Mouse (Mus musculus) embryonic facial prominence, embryonic 15.5 days (tissue): ENCODE results near the gene Pwwp2b. TPM values are rescaled to one million over a fixed set of nuclear protein-coding genes. Genes with fewer than 3 reads are reported as not detected.
A peak's percentile ranks its signal among the peaks of the same experiment; 100 is the strongest.

Experiments used
- ATAC-seq: fragments of 200-750 bp; cut with Nextera tagmentation; 2 replicates; pipeline ENCODE4 v1.8.0; 2017; ENCODE audit warnings: low read depth, moderate TSS enrichment; ENCODE audit not compliant: insufficient number of reproducible peaks, low FRiP score, low TSS enrichment
- H3K27ac ChIP-seq: fragments of 300-500 bp; sonication (generic); replicated peaks from 2 replicates; pipeline ENCODE4 v1.5.1; 2015; ENCODE audit warnings: mild to moderate bottlenecking, inconsistent platforms
- H3K27me3 ChIP-seq: fragments of 300-500 bp; sonication (generic); 2 replicates; pipeline ENCODE4 v1.6.1; 2015; ENCODE audit warnings: inconsistent platforms
- H3K36me3 ChIP-seq: fragments of 300-500 bp; sonication (generic); 2 replicates; pipeline ENCODE4 v1.6.1; 2015; ENCODE audit warnings: mild to moderate bottlenecking, inconsistent platforms
- H3K4me1 ChIP-seq: fragments of 300-500 bp; sonication (generic); 2 replicates; pipeline ENCODE4 v1.6.1; 2015; ENCODE audit warnings: inconsistent platforms
- H3K4me2 ChIP-seq: fragments of 300-500 bp; sonication (generic); replicated peaks from 2 replicates; pipeline ENCODE4 v1.6.1; 2015; ENCODE audit warnings: mild to moderate bottlenecking, inconsistent platforms
- H3K4me3 ChIP-seq: fragments of 300-500 bp; sonication (generic); replicated peaks from 2 replicates; pipeline ENCODE4 v1.5.1; 2015; ENCODE audit warnings: mild to moderate bottlenecking, inconsistent platforms
- H3K9ac ChIP-seq: fragments of 300-500 bp; sonication (generic); 2 replicates; pipeline ENCODE4 v1.6.1; 2015; ENCODE audit warnings: inconsistent platforms
- H3K9me3 ChIP-seq: fragments of 300-500 bp; sonication (generic); replicated peaks from 2 replicates; pipeline ENCODE4 v1.6.1; 2016; ENCODE audit warnings: inconsistent platforms
- WGBS: fragments of 180-500 bp; shearing (Covaris S2); methylation state at CpG from one replicate; pipeline ENCODE4 v1.1.7; 2015; 5-methylcytosine and 5-hydroxymethylcytosine counted together
- polyA plus RNA-seq: library from polyadenylated mRNA; unstranded; fragments of >200 nt; fragmentation: Nextera tagmentation; extraction: Ambion mirVana; gene quantifications from 2 replicates; pipeline ENCODE4 v1.2.1, GENCODE M21; 2015

Pwwp2b gene
- 16.1 and 18.9 TPM in 2 replicates for polyA plus RNA-seq

DNA sequence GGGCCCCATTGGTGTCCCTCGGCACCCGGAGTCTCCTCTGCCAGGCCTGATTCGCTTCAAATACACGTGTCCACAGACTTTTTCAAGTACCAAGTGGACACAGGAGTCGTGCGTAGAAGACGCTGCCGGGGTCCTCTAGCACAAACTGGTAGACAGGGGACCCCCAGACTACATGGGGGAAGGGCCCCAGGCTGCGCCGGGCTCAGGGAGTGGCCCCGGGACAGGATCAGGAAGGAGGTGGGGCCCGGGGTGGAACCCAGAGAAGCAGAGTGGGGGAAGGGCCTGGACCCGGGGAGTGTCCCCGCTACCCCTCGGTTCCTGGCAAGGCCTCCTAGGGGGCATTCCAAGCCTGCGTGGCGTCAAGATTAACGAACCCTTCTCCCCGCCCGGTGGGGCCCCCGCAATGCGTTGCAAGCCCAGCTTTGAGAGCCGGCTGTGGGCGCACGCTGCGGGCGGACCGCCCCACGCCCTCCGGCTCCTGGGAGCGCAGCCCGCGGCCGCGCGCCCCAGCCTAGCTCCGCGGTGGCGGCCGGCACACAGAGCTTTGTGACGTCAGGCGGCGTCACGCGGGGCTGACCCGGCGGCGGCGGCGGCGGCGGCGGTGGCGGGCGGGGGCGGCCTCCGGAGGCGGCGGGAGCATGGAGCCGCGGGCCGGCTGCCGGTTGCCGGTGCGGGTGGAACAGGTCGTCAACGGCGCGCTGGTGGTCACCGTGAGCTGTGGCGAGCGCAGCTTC, at the start of gene Pwwp2b:
Gene Pwwp2b, plus strand, starts transcription at position 602 of the 734 bp plus-strand sequence.
- Histone ChIP-seq H3K4me1 (peaks cover 63% of the 10 kb centered on the region), H3K4me3 (peak within 1 kb of the TSS; percentile 68), H3K27me3 (no peaks in the 10 kb centered on the region), H3K4me2 (peak within 1 kb of the TSS; percentile 89), H3K36me3 (no peaks in the 10 kb centered on the region), H3K9me3 (no peaks in the 10 kb centered on the region), H3K9ac (peak within 1 kb of the TSS; percentile 75), H3K27ac (peak within 1 kb of the TSS; percentile 86)
- ATAC-seq: peak; percentile 80
- under 1% methylated on average over 71 of the region's 72 CpGs for WGBS

DNA sequence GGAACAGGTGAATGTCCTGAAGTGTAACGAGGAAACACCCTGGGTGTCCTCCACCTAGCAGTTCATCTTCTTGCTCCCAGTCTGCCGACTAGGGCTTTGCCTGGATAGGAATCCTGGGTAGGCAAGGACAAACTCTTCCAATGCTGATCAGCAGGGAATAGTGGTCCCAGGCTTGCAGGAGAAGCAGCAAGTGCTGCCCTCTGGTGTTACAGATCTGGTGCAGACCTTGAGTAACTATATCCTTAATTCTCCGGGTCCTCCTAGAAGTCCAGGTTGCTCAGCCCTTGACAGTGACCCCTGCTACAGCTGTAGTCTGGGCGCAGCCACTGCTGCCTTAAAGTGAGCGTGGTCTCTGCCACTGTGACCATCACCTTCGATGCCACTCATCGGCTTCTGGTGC, 48.2 kb upstream of the Pwwp2b start:
- Histone ChIP-seq H3K27ac (no peak overlapping the region), H3K9ac (no peak overlapping the region), H3K27me3 (peaks cover 21% of the 10 kb centered on the region), H3K4me3 (no peak overlapping the region), H3K4me2 (no peak overlapping the region), H3K36me3 (no peaks in the 10 kb centered on the region), H3K4me1 (no peaks in the 10 kb centered on the region), H3K9me3 (no peaks in the 10 kb centered on the region)
- ATAC-seq: no peak
- WGBS: 30% methylated on average over 7 of the region's 7 CpGs

DNA sequence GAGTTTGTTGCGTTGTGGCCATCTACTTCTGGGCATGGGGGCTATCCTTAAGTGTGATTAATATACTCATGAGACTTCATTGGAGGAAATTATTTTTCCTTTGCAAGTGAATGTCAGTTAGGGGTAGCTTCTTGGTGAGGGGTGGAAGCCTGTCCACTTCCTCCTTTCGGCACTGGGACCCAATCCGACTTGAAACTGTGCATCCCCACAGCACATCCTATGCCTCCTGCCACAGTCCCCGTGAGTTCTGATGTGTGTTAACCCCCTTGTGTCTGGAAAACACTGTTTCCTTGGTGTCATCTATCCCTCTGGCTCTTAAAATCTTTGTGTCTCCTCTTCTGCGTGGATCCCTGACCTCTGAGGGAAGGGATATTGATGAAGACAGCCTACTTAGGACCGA, 47.1 kb upstream of the Pwwp2b start:
- WGBS: 46% methylated on average over 6 of the region's 6 CpGs
- ATAC-seq: no peak
- no peak overlapping the region for H3K9ac ChIP-seq

DNA sequence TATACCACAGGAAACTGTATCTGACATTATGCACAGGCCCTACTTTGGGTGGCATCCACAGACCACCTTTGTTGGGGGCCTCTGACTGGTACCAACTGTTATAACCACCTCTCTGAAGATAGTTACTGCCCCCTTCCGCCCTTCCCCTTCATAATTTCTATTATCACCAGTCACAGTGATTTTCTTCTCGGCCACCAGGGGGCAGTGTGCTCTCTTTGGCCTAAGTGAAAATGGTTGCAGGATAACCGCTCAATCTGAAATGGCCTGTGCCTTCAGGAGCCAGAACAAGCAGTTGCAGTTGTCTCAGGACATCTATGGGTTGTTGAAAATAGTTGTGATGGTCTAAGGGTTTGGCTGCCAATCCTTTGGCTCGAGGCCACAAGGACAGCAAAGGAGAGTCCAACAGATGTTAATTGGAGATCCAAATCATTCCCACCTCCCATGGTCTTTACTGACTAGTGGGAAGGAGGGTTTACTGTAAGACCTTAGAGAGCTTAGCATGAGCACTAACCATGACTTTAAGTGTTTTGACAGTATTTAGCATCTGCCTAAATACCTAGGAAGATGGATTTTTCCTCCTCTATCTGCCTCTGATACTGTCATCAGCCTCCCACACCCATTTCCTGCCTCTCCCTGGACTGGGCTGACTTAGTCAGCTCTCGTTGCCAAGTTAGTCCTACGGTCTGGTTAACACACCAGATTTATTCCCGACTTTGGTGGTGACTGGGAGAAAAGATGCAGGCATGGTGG, 40.1 kb upstream of the Pwwp2b start:
- H3K36me3 ChIP-seq: no peaks in the 10 kb centered on the region
- H3K9ac ChIP-seq: no peak overlapping the region
- H3K27me3 ChIP-seq: no peaks in the 10 kb centered on the region
- WGBS: 23% methylated on average over 7 of the region's 7 CpGs
- no peak for ATAC-seq
- no peak overlapping the region for H3K4me3 ChIP-seq
- no peak overlapping the region for H3K27ac ChIP-seq
- H3K9me3 ChIP-seq: no peaks in the 10 kb centered on the region
- H3K4me2 ChIP-seq: no peak overlapping the region
- 0 out of 2 replicates have a peak, but pooled peaks cover 3% of the 10 kb centered on the region for H3K4me1 ChIP-seq

More for the DNA sequence above, 47.1 kb upstream of the Pwwp2b start:
- Histone ChIP-seq H3K4me1 (no peaks in the 10 kb centered on the region), H3K27ac (no peak overlapping the region), H3K27me3 (peaks cover 21% of the 10 kb centered on the region), H3K36me3 (no peaks in the 10 kb centered on the region), H3K9me3 (no peaks in the 10 kb centered on the region), H3K4me3 (no peak overlapping the region), H3K4me2 (no peak overlapping the region)

DNA sequence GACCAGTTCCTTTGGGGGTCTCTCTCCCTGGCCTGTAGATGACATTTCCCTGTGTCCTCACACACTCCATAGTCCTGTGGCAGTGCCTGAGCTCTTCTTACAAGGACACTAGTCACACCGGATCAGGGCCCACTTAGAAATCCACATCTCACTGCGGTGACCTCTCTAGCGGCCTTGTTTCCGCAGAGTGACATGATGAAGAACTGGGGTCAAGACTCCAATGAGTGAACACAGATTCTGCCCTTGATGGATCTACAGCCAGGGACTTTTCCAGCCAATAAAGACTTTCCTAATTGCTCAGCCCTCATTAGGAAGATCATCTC, 39.5 kb upstream of the Pwwp2b start:
- no peak overlapping the region for H3K4me2 ChIP-seq
- ATAC-seq: no peak
- H3K9ac ChIP-seq: no peak overlapping the region
- H3K36me3 ChIP-seq: no peaks in the 10 kb centered on the region
- H3K27ac ChIP-seq: no peak overlapping the region
- H3K4me3 ChIP-seq: no peak overlapping the region
- peaks cover 8% of the 10 kb centered on the region; the same call in 1 of the 2 replicates for H3K4me1 ChIP-seq
- H3K27me3 ChIP-seq: no peaks in the 10 kb centered on the region
- H3K9me3 ChIP-seq: no peaks in the 10 kb centered on the region
- WGBS: 83% methylated on average over 4 of the region's 4 CpGs

DNA sequence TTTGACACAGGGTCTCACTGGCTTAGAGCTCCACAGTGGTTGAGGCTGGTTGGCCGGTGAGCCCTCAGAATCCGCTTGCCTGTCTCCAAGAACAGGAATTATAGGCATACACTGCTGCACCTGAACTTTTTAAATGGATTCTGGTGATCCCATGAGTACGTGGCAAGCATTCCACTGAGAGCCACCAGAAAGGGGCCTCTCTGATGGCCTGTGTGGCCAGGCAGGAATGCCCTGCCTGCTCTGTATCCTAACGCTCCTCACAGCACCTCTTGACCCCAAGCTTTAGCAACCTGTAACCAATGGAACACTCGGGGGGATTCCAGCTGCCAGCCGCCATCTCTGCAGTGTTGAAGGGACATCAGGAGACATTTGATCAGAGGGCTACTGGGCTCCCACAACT, 36.5 kb upstream of the Pwwp2b start:
- no peak overlapping the region for H3K27ac ChIP-seq
- H3K27me3 ChIP-seq: no peaks in the 10 kb centered on the region
- 80% methylated on average over 6 of the region's 6 CpGs for WGBS
- H3K4me1 ChIP-seq: peaks cover 8% of the 10 kb centered on the region; the same call in 1 of the 2 replicates
- ATAC-seq: no peak
- H3K4me2 ChIP-seq: no peak overlapping the region
- no peaks in the 10 kb centered on the region for H3K36me3 ChIP-seq
- H3K9me3 ChIP-seq: no peaks in the 10 kb centered on the region
- H3K9ac ChIP-seq: no peak overlapping the region
- H3K4me3 ChIP-seq: no peak overlapping the region

DNA sequence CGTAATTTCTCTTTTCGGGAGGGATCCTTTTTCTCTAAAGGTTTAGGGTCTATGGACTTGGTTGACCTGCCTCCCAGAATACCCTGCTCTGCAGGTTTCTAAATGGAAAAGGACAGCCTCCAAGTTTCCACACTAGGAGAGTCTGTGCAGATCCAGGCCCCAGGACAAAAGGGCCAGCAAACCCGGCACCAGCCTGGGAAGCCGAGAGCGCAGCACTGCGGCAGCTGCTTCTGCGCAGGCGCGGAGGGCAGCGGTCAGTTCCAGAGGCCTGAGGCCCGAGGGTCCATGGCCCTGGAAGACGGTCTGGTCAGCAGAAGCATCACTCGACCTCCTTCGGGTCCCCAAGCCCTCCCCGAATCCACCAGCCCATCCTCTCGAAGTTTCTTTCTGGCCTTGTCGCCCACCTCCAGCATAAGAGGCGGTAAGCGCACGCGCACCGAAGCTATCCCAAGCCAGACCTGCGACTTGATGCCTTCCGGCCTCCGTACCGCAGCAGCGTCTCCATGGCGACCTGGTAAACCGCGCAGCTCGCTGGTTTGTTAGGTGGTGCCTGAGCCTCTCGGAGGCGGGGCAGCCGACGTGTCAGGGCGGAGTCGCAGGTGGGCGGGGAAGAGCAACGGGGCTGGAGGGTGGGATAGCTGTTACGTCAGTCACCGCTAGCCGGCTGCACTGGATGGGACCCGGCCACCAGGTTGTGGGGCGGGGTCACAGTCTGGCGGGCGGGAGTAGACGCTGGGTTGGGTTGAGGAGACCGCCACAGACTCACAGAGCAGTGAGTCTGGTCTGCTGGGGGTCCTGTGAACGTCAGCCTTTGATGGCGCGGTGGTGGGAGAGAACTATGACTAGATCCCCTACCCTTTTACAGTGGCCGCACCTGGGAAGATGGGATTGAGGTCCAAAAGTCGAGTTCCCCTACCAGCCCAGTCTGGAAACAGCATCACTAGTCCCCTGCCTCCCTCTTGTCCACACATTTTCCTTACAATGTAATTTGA, 35.2 kb upstream of the Pwwp2b start, which contains the start of the genes Lrrc27 and Stk32c:
Gene Lrrc27, plus strand, starts transcription at position 235 of the 992 bp plus-strand sequence.
Gene Stk32c, minus strand, starts transcription at position 554 of the 992 bp plus-strand sequence.
- Histone ChIP-seq H3K9me3 (no peaks in the 10 kb centered on the region), H3K4me3 (peak within 1 kb of the TSS; percentile 65)

DNA sequence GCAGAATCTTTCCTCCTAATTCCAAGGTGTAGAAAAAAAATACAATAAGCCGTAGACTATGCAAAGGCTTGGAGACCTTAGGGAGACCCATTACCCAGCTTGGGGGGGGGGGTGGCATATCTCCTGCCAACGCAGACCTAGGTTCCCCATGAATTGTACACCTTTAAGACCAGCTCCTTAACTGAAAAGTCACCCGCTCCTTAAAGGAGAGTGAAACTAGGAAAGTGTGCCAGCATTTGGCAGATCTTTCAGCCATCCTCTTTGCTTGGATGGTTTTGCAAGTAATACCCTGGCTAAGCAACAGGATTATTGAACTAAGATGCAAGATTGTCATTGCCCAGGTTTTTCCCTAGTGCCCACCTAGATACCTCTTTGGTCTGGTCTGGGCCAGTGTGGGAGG, 34.5 kb upstream of the Pwwp2b start:
- H3K4me1 ChIP-seq: peaks cover 8% of the 10 kb centered on the region; the same call in 1 of the 2 replicates
- no peaks in the 10 kb centered on the region for H3K9me3 ChIP-seq
- H3K4me2 ChIP-seq: peak overlapping the region; percentile 77
- WGBS: 61% methylated on average over 3 of the region's 3 CpGs
- no peaks in the 10 kb centered on the region for H3K27me3 ChIP-seq
- peak overlapping the region; percentile 65 for H3K4me3 ChIP-seq
- peak overlapping the region; percentile 58; the same call in 1 of the 2 replicates for H3K27ac ChIP-seq
- H3K36me3 ChIP-seq: no peaks in the 10 kb centered on the region
- ATAC-seq: no peak
- no peak overlapping the region for H3K9ac ChIP-seq

More for the DNA sequence above, 35.2 kb upstream of the Pwwp2b start, which contains the start of the genes Lrrc27 and Stk32c:
- peak within 1 kb of the TSS; percentile 50 for H3K9ac ChIP-seq
- no peaks in the 10 kb centered on the region for H3K27me3 ChIP-seq
- no peaks in the 10 kb centered on the region for H3K36me3 ChIP-seq
- 2% methylated on average over 53 of the region's 53 CpGs for WGBS
- H3K4me2 ChIP-seq: peak within 1 kb of the TSS; percentile 77
- peak within 1 kb of the TSS; percentile 81 for H3K27ac ChIP-seq
- peaks cover 8% of the 10 kb centered on the region; the same call in 1 of the 2 replicates for H3K4me1 ChIP-seq
- peak; percentile 98 for ATAC-seq

DNA sequence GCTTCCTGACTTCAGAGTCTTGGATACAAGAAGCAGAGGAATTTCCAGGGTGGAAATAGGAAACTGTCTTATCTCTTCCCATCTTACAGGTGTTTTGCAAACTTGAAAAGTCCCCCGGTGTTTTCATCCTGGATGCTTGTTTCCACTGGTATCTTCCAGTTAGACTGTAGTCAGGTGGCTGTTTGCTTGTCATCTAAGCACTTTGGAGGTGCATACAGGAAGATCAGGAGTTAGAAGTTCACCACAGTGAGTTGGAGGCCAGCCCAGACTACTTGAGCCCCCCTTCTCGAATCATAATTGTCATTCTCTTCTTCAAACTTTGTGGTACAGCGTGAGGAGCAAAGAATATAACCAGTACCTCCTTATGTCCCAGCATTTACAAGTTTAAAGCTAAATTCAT, 34.1 kb upstream of the Pwwp2b start:
- Histone ChIP-seq H3K9me3 (no peaks in the 10 kb centered on the region), H3K27ac (no peak overlapping the region), H3K27me3 (no peaks in the 10 kb centered on the region), H3K4me2 (no peak overlapping the region), H3K4me1 (peaks cover 8% of the 10 kb centered on the region; the same call in 1 of the 2 replicates), H3K9ac (no peak overlapping the region), H3K36me3 (no peaks in the 10 kb centered on the region), H3K4me3 (no peak overlapping the region)
- 74% methylated on average over 3 of the region's 3 CpGs for whole genome bisulfite sequencing
- no peak for ATAC-seq

DNA sequence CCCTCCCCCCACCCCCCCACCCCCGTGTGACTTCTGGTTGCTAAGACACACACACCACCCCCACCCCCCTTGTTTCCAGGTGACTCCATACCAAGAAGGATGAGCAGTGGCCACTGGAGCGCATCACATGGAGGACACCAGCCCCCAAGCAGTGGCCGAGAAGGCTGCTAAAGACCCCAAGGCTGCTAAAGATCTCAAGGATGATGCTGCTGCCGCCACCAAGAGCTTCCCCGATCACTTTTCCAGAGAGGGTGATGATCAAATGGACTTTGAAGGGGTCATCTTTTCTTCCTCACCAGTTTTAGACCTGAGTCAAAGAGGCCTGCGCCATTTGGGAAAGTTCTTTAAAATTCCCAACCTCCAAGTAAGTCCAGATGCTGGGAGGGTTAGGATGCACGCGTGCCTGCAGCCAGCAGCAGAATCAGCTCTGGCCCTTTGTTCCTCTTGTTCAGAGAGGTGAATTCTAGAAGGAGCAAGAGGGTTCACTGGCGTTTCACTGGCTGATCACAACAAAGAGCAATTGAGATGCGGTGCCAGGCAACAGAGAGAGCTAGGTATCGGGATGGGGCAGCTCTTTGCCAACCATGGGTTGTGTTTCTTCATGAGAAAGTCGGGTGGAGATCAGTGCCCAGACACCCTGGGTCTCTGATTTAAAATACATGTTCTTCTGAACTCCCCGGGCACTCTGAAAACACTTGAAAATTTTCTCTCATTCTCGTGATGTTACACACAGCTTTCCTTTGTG, 33.5 kb upstream of the Pwwp2b start:
- Histone ChIP-seq H3K36me3 (no peaks in the 10 kb centered on the region), H3K4me3 (no peak overlapping the region), H3K27ac (no peak overlapping the region), H3K4me2 (no peak overlapping the region), H3K9ac (no peak overlapping the region), H3K4me1 (peaks cover 8% of the 10 kb centered on the region; the same call in 1 of the 2 replicates), H3K27me3 (no peaks in the 10 kb centered on the region), H3K9me3 (no peaks in the 10 kb centered on the region)
- 75% methylated on average over 14 of the region's 14 CpGs for WGBS
- no peak for ATAC-seq
